Mouse (Mus musculus): ENCODE measurements around the gene Tulp4.

DNA sequence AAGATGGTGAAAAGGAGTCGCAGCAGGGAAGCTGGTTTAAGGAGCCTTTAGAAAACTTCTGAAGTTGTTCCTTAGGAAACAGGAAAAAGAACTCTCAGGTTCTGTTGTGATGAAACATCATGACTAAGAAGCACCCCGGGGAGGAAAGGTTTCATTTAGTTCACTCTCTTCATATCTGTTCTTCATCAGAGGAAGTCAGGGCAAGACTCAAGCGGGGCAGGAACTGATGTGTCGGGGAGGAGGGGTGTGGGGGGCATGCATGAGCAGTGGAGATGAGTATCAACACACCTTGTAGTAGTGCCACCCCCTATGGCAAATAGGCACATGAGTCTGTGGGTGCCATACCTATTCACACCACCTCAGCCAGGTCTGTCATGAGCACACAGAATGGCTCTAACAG lies 47.3 kb downstream of the Tulp4 start:
- TF ChIP-seq CTCF (IDR thresholded peaks at IDR 0.05; ENCODE audit: borderline replicate concordance, insufficient read depth, low read depth, low read length) (no peak), POLR2A (IDR thresholded peaks at IDR 0.05; ENCODE audit: borderline replicate concordance, insufficient read depth, low read length) (no peak)
